Mouse (Mus musculus): ENCODE measurements at regions not wholly inside any gene's neighbourhood (a gene's known extent, or its start where the extent isn't known, plus 50 kb on each side); places are given as distances from the start of the nearest gene placed in this dataset.

DNA sequence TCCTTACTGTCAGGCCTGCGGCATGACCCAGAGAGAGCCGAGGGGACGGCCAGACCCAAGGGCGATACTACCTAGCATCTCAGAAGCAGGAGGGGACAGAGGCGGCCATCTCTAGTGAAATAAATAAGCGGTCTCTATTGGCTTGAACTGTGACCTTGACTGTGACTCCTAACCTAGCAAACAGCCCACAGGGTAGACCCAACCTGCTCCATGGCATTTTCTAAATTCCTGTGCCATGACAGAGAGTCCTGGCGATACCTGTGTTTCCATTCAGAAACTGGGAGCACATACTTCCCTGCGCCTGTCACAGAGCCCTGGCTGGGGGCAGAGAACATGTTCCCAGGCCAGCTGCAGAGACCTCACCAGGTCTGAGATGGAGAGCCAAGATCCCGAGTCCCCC, 292.3 kb downstream of the Sox9 start:
- 0 out of 2 replicates have a peak, but pooled peaks cover 3% of the 10 kb centered on the region for H3K9me3 ChIP-seq (replicated peaks; ENCODE audit: control insufficient read depth, low read length)
- no peak for ATAC-seq (replicated peaks; ENCODE audit: extremely low read depth, insufficient read depth, low FRiP score)
- no peak overlapping the region for H3K27ac ChIP-seq (ENCODE audit: low read length)
- no peaks in the 10 kb centered on the region for H3K4me1 ChIP-seq (ENCODE audit: control insufficient read depth, insufficient read depth, low read length)
- 80% methylated on average over 9 of the region's 9 CpGs for WGBS
- no peak overlapping the region for H3K4me2 ChIP-seq (ENCODE audit: low read depth, low read length)
- H3K36me3 ChIP-seq (ENCODE audit: control insufficient read depth, insufficient read depth): no peaks in the 10 kb centered on the region
- H3K4me3 ChIP-seq (ENCODE audit: low read length): no peak overlapping the region
- H3K27me3 ChIP-seq (ENCODE audit: control insufficient read depth, insufficient read depth, low read length): no peaks in the 10 kb centered on the region
- H3K9ac ChIP-seq (ENCODE audit: low read length): no peak overlapping the region

DNA sequence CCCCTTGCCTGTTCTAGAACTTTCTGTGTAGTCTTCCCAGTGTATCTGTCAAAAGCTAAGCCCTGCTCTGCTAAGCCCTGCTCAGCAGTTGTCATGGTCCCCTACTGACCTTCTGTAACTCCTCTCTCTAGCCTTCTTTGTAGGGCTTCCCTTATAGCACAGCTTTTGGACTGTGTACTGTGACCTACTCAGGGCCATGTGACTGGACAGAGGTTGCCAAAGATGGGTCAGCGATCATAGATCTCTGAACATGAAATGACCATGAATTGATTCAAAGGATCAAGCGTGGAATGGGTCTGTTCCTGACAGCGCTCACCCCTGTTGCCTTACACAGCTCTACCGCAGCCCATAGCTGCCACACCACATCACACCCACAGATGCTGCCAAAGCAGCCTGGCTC, 294.3 kb downstream of the Sox9 start:
- WGBS: 93% methylated on average over 4 of the region's 4 CpGs
- H3K36me3 ChIP-seq (ENCODE audit: control insufficient read depth, insufficient read depth): no peaks in the 10 kb centered on the region
- H3K4me2 ChIP-seq (ENCODE audit: low read depth, low read length): no peak overlapping the region
- no peak overlapping the region for H3K9ac ChIP-seq (ENCODE audit: low read length)
- 0 out of 2 replicates have a peak, but pooled peaks cover 3% of the 10 kb centered on the region for H3K9me3 ChIP-seq (replicated peaks; ENCODE audit: control insufficient read depth, low read length)
- no peak overlapping the region for H3K27ac ChIP-seq (ENCODE audit: low read length)
- H3K27me3 ChIP-seq (ENCODE audit: control insufficient read depth, insufficient read depth, low read length): no peaks in the 10 kb centered on the region
- no peak overlapping the region for H3K4me3 ChIP-seq (ENCODE audit: low read length)
- no peaks in the 10 kb centered on the region for H3K4me1 ChIP-seq (ENCODE audit: control insufficient read depth, insufficient read depth, low read length)
- no peak for ATAC-seq (replicated peaks; ENCODE audit: extremely low read depth, insufficient read depth, low FRiP score)

DNA sequence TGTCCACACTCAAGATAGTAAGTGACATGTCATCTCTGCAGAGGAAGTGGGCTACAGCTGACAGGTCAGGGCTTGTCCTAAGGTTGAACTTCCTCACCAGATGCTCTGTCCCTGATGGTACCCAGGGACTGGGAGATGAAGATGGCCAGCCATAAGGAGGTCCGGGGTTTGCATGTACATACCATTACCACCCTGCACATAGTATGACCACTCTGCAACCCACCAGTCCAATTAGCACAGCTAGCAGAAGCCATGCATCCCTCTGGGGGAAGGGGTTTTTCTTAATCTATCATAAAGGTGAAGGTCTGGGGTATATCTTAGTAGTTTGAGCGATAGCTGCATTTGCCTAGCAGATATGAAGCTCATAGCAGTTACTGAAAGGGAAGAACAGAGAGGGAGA, 298.3 kb downstream of the Sox9 start:
- no peak overlapping the region for H3K4me3 ChIP-seq (ENCODE audit: low read length)
- WGBS: 63% methylated on average over 2 of the region's 2 CpGs
- no peaks in the 10 kb centered on the region for H3K36me3 ChIP-seq (ENCODE audit: control insufficient read depth, insufficient read depth)
- no peak overlapping the region for H3K4me2 ChIP-seq (ENCODE audit: low read depth, low read length)
- 0 out of 2 replicates have a peak, but pooled peaks cover 3% of the 10 kb centered on the region for H3K9me3 ChIP-seq (replicated peaks; ENCODE audit: control insufficient read depth, low read length)
- no peak for ATAC-seq (replicated peaks; ENCODE audit: extremely low read depth, insufficient read depth, low FRiP score)
- no peaks in the 10 kb centered on the region for H3K4me1 ChIP-seq (ENCODE audit: control insufficient read depth, insufficient read depth, low read length)
- H3K27ac ChIP-seq (ENCODE audit: low read length): no peak overlapping the region
- H3K27me3 ChIP-seq (ENCODE audit: control insufficient read depth, insufficient read depth, low read length): no peaks in the 10 kb centered on the region
- no peak overlapping the region for H3K9ac ChIP-seq (ENCODE audit: low read length)

DNA sequence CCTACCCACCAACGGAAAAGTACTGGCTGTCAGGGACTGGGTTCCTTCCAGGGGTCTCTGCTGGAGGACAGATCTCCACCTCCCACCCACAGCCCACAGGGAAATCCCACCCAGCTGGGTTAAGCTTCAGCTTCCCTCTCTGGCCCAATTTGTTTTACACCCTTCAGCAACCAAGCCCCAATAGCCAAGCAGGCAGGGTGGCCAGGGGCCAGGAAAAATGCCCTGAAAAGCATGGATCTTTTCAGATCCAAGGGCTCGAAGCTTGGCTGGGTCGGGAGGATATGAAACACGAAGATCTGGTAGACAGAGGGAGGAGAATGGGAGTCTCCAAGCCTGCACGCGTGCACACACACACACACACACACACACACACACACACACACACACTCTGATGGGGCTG, 302.4 kb downstream of the Sox9 start:
- 84% methylated on average over 6 of the region's 6 CpGs for WGBS
- H3K27me3 ChIP-seq (ENCODE audit: control insufficient read depth, insufficient read depth, low read length): no peaks in the 10 kb centered on the region
- no peak overlapping the region for H3K4me3 ChIP-seq (ENCODE audit: low read length)
- no peak overlapping the region for H3K9ac ChIP-seq (ENCODE audit: low read length)
- peaks cover 6% of the 10 kb centered on the region for H3K4me1 ChIP-seq (ENCODE audit: control insufficient read depth, insufficient read depth, low read length)
- ATAC-seq (replicated peaks; ENCODE audit: extremely low read depth, insufficient read depth, low FRiP score): no peak
- no peaks in the 10 kb centered on the region for H3K36me3 ChIP-seq (ENCODE audit: control insufficient read depth, insufficient read depth)
- H3K4me2 ChIP-seq (ENCODE audit: low read depth, low read length): no peak overlapping the region
- H3K9me3 ChIP-seq (replicated peaks; ENCODE audit: control insufficient read depth, low read length): no peaks in the 10 kb centered on the region
- no peak overlapping the region for H3K27ac ChIP-seq (ENCODE audit: low read length)

DNA sequence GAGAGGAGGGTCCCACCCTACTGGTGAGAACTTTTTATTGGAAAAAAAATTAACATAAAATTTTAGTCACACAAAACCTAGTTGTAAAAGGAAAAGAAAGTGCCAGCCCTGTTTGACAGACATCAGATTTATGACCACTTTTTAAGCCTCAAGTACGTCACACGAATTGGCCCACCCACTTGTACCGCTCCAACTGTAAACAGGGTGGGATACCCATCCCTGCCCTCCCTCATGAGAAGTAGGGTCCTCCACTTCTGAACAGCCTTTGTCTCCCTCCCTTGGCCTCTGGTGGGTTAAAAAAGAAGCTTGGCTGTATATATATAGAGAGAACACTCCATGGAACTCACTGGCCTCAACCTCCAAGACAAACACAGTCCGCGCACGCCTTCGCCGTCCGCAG, 303.5 kb downstream of the Sox9 start:
- WGBS: 87% methylated on average over 9 of the region's 9 CpGs
- Histone ChIP-seq H3K9me3 (replicated peaks; ENCODE audit: control insufficient read depth, low read length) (no peaks in the 10 kb centered on the region), H3K36me3 (ENCODE audit: control insufficient read depth, insufficient read depth) (no peaks in the 10 kb centered on the region), H3K4me1 (ENCODE audit: control insufficient read depth, insufficient read depth, low read length) (peaks cover 6% of the 10 kb centered on the region), H3K4me2 (ENCODE audit: low read depth, low read length) (no peak overlapping the region), H3K27ac (ENCODE audit: low read length) (no peak overlapping the region), H3K9ac (ENCODE audit: low read length) (no peak overlapping the region), H3K4me3 (ENCODE audit: low read length) (no peak overlapping the region), H3K27me3 (ENCODE audit: control insufficient read depth, insufficient read depth, low read length) (no peaks in the 10 kb centered on the region)
- ATAC-seq (replicated peaks; ENCODE audit: extremely low read depth, insufficient read depth, low FRiP score): no peak

DNA sequence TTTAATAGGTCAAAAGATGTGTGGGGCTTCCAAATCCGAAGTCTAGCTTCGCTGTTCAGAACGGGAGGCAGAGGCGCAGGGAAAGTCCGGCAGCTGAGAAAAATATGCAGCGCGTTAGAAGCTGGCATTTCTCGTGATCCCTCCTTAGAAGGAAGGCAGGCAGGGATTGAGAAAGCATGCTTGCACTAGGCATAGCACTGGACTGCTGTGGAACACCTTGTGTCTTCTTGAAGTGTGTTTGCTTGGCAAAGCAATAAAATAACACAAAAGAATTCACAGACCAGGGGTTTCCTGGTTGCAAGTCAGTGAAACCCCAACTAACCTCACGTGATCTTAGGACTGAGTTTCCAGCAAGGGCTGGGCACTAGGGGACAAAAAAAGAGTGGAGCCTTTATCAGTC, 305.1 kb downstream of the Sox9 start:
- no peaks in the 10 kb centered on the region for H3K27me3 ChIP-seq (ENCODE audit: control insufficient read depth, insufficient read depth, low read length)

DNA sequence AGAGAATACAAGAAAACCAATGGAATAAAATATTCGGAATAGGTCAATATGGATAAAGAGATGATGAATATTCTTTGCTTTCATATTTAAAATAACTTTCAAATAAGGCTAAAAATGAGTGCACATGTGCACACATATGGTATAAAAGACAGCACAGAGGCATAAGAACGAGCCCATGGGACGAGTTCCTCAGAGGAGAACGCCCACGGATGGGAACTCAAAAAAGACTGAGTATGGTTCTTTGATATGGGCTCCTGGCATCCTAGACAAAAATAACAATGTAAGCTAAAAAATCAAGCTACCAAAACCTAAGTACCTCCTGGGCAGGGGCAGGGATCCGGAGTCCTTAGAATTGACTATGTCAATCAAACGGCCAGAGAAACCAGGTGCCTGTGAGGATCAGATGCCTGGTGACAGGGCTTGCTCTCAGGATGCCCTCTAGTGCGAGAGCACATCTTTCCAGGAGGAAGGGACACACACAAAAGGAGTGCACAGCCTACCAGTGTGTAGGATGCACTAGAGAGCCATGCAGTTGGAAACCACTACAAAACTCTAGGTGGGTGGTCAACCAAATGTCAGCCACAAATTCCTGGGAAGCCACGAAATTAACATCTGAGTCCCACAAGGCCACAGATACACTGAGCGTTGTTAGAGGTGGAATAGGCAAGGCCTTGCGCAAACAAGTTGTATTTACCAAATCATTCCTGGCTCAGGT, 307.8 kb downstream of the Sox9 start:
- H3K27ac ChIP-seq (ENCODE audit: low read length): no peak overlapping the region
- H3K4me3 ChIP-seq (ENCODE audit: low read length): no peak overlapping the region
- no peak overlapping the region for H3K9ac ChIP-seq (ENCODE audit: low read length)
- no peaks in the 10 kb centered on the region for H3K9me3 ChIP-seq (replicated peaks; ENCODE audit: control insufficient read depth, low read length)
- no peak overlapping the region for H3K4me2 ChIP-seq (ENCODE audit: low read depth, low read length)
- H3K36me3 ChIP-seq (ENCODE audit: control insufficient read depth, insufficient read depth): no peaks in the 10 kb centered on the region
- 83% methylated on average over 11 of the region's 11 CpGs for WGBS
- peaks cover 6% of the 10 kb centered on the region for H3K4me1 ChIP-seq (ENCODE audit: control insufficient read depth, insufficient read depth, low read length)
- H3K27me3 ChIP-seq (ENCODE audit: control insufficient read depth, insufficient read depth, low read length): no peaks in the 10 kb centered on the region
- ATAC-seq (replicated peaks; ENCODE audit: extremely low read depth, insufficient read depth, low FRiP score): no peak

More for the DNA sequence above, 305.1 kb downstream of the Sox9 start:
- no peak for ATAC-seq (replicated peaks; ENCODE audit: extremely low read depth, insufficient read depth, low FRiP score)
- 34% methylated on average over 9 of the region's 9 CpGs for WGBS
- Histone ChIP-seq H3K9ac (ENCODE audit: low read length) (peak overlapping the region; percentile 45; the same call in 1 of the 2 replicates), H3K27ac (ENCODE audit: low read length) (no peak overlapping the region), H3K4me3 (ENCODE audit: low read length) (peak overlapping the region; percentile 33), H3K9me3 (replicated peaks; ENCODE audit: control insufficient read depth, low read length) (no peaks in the 10 kb centered on the region), H3K36me3 (ENCODE audit: control insufficient read depth, insufficient read depth) (no peaks in the 10 kb centered on the region), H3K4me2 (ENCODE audit: low read depth, low read length) (peak overlapping the region; percentile 58), H3K4me1 (ENCODE audit: control insufficient read depth, insufficient read depth, low read length) (peaks cover 6% of the 10 kb centered on the region)

DNA sequence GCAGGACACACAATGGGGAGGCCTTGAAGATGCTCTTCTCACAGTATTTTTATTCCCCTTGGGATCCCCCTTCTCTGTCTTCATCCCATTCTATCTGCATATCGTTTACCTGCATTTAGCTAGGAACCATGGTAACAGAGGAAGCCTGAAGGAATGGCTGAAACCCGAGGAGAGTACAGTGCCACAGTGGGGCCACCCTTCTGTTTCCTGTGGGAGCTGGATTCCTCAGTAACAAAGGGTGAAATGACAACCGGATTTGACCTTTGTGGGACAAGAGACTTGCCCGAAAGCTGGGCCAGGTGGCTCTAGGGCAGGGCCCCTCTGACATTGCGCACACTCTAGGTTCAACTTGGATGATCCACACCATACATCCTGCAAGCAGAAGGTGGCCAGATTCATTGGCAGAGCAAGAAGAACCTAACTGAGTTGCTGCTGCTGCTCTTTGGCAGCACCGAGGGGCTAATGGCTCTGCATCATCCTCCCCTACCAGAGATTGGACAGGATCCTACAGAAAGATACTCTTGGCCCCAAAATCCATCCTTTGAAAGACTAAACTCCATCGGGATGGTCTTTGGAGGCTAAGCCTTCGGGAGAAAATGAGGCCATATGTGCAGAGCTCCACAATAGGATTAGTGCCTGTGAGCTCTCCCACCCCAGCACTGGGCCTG, 310.0 kb downstream of the Sox9 start:
- no peak for ATAC-seq (replicated peaks; ENCODE audit: extremely low read depth, insufficient read depth, low FRiP score)
- Histone ChIP-seq H3K4me3 (ENCODE audit: low read length) (no peak overlapping the region), H3K27me3 (ENCODE audit: control insufficient read depth, insufficient read depth, low read length) (no peaks in the 10 kb centered on the region), H3K36me3 (ENCODE audit: control insufficient read depth, insufficient read depth) (no peaks in the 10 kb centered on the region), H3K27ac (ENCODE audit: low read length) (no peak overlapping the region), H3K4me2 (ENCODE audit: low read depth, low read length) (no peak overlapping the region), H3K4me1 (ENCODE audit: control insufficient read depth, insufficient read depth, low read length) (peaks cover 9% of the 10 kb centered on the region), H3K9ac (ENCODE audit: low read length) (no peak overlapping the region), H3K9me3 (replicated peaks; ENCODE audit: control insufficient read depth, low read length) (no peaks in the 10 kb centered on the region)
- 74% methylated on average over 8 of the region's 8 CpGs for WGBS

DNA sequence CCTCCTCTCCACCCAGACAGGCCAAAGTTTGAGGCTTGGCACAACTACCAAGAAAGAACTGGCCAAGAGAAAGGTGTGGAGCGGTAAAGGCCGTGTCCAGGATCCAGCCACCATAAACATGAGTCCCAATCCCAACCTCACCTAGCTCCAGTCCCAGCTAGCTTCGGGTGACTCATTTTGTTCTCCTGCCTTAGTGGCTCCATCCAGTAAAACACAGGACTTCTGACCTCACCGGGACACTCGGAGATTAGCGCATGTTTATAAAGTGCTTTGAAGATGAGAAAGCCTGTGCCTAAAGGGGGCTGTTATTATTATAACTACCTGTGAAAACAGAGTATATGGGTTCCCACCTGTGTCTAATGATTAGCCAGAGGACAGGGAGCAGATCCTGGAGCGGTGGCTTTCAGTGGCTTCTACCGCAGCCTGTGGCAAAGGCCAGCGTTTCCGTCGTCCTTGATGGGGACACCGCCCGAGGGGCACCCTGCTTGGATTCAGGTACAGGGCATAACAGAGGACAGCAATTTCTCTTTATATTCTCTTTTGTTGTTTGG, 311.9 kb downstream of the Sox9 start:
- Histone ChIP-seq H3K4me2 (ENCODE audit: low read depth, low read length) (no peak overlapping the region), H3K27ac (ENCODE audit: low read length) (no peak overlapping the region), H3K36me3 (ENCODE audit: control insufficient read depth, insufficient read depth) (no peaks in the 10 kb centered on the region), H3K27me3 (ENCODE audit: control insufficient read depth, insufficient read depth, low read length) (no peaks in the 10 kb centered on the region), H3K9me3 (replicated peaks; ENCODE audit: control insufficient read depth, low read length) (no peaks in the 10 kb centered on the region), H3K4me3 (ENCODE audit: low read length) (no peak overlapping the region), H3K9ac (ENCODE audit: low read length) (no peak overlapping the region), H3K4me1 (ENCODE audit: control insufficient read depth, insufficient read depth, low read length) (peaks cover 3% of the 10 kb centered on the region; the same call in 1 of the 2 replicates)
- ATAC-seq (replicated peaks; ENCODE audit: extremely low read depth, insufficient read depth, low FRiP score): no peak
- WGBS: 91% methylated on average over 13 of the region's 13 CpGs

Measured in heart, embryonic 16.5 days (tissue).